Mouse (Mus musculus) testis, adult 2 months (tissue): ENCODE measurements around the gene Rad51b.

Experiments
- CTCF ChIP-seq: fragments of 200-500 bp; IDR thresholded peaks from 2 replicates; pipeline ENCODE4 v1.5.1; 2012; ENCODE audit warnings: low read depth, mild to moderate bottlenecking, inconsistent platforms, low read length, moderate library complexity; ENCODE audit not compliant: control insufficient read depth, insufficient read depth, insufficient replicate concordance
- POLR2A ChIP-seq: fragments of 200-500 bp; IDR thresholded peaks from 2 replicates; pipeline ENCODE4 v1.6.1; 2012; ENCODE audit warnings: low read depth, mild to moderate bottlenecking, inconsistent platforms, low read length, moderate library complexity; ENCODE audit not compliant: control insufficient read depth

DNA sequence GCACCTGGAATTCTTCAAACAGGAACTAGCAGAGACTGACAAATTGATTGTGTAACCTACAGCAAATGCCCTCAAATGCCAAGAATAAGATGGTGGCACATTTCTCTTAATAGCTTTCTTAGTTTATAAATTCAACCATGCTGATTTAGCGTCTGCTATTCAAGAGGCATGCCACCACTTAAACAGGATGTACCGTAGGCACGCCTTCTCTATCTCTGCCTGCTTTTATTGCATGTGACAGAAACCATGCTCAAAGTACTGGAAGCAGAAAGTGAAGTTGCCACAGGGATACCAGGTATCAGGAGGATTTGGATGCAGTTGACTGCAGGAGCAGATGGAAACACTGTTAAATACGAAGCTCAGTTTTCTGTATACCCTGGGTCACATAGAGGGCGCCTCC lies 448.1 kb downstream of the Rad51b start:
- TF ChIP-seq CTCF (no peak), POLR2A (no peak)
